In genomic region chr7:131644051-131644450, GRCm38 (mm10) we compare ENCODE assay signal across 11 mouse cellular contexts.
A peak's percentile ranks its signal among the peaks of the same experiment; 100 is the strongest.
DNase-seq lines count a peak whose midpoint lies in the region; ATAC-seq and TF ChIP-seq lines count a peak whose summit lies in the region.
"Had no signal": no experiment of that assay in that cellular context is flagged by ENCODE, and none has a peak within 500 bp of the region (broad histone marks: within the 10 kb centered on the region; RNA-seq: fewer than 3 reads in every experiment).

No protein-coding gene starts in this region.

- no peak for TF ChIP-seq CTCF in intestine, postnatal 0 days (IDR thresholded peaks at IDR 0.05; ENCODE audit: low read depth)

- no peak overlapping the region for H3K4me3 ChIP-seq in intestine, embryonic 14.5 days (ENCODE audit: low read depth, low read length)
- H3K4me3 ChIP-seq in intestine, postnatal 0 days (ENCODE audit: low read depth, low read length) = no peak overlapping the region
- peak overlapping the region; percentile 14; the same call in 1 of the 2 replicates for H3K4me3 ChIP-seq in embryonic facial prominence, embryonic 13.5 days
- H3K4me3 ChIP-seq in hindbrain, embryonic 16.5 days (ENCODE audit: low read length) = peak overlapping the region; percentile 18
- no peak overlapping the region for H3K4me3 ChIP-seq in neural tube, embryonic 12.5 days
- H3K4me3 ChIP-seq: erythroblast, embryonic 14.5 days; left cerebral cortex, adult 2 months had no signal

- no peaks in the 10 kb centered on the region for H3K36me3 ChIP-seq in intestine, embryonic 14.5 days (ENCODE audit: control insufficient read depth, insufficient read depth, low read length)
- H3K36me3 ChIP-seq in intestine, postnatal 0 days (ENCODE audit: control insufficient read depth, insufficient read depth) = no peaks in the 10 kb centered on the region
- no peaks in the 10 kb centered on the region for H3K36me3 ChIP-seq in embryonic facial prominence, embryonic 13.5 days
- no peaks in the 10 kb centered on the region for H3K36me3 ChIP-seq in hindbrain, embryonic 16.5 days (ENCODE audit: control insufficient read depth, insufficient read depth, low read length)
- H3K36me3 ChIP-seq in neural tube, embryonic 12.5 days = no peaks in the 10 kb centered on the region

- H3K4me1 ChIP-seq in intestine, embryonic 14.5 days (replicated peaks; ENCODE audit: control insufficient read depth, insufficient read depth, low read length) = no peaks in the 10 kb centered on the region
- no peaks in the 10 kb centered on the region for H3K4me1 ChIP-seq in intestine, postnatal 0 days (replicated peaks; ENCODE audit: control insufficient read depth, insufficient read depth, low read length)
- peaks cover 21% of the 10 kb centered on the region; the same call in 1 of the 2 replicates for H3K4me1 ChIP-seq in embryonic facial prominence, embryonic 13.5 days
- peaks cover 13% of the 10 kb centered on the region for H3K4me1 ChIP-seq in hindbrain, embryonic 16.5 days (ENCODE audit: control insufficient read depth, insufficient read depth, low read depth, low read length)
- H3K4me1 ChIP-seq in neural tube, embryonic 12.5 days = peaks cover 13% of the 10 kb centered on the region

- DNase-seq in intestine, embryonic 14.5 days (ENCODE audit: low spot score) = no peak
- DNase-seq in right cerebral cortex, adult 18-20 months = no peak
- DNase-seq in adipocyte (ENCODE audit: low spot score) = no peak
- no peak for DNase-seq in right cerebral cortex, postnatal 14 days
- DNase-seq: lung, postnatal 14 days had no signal

- H3K27me3 ChIP-seq in intestine, embryonic 14.5 days (replicated peaks; ENCODE audit: control insufficient read depth, insufficient read depth, low read length) = peaks cover 54% of the 10 kb centered on the region
- H3K27me3 ChIP-seq in intestine, postnatal 0 days (replicated peaks; ENCODE audit: control insufficient read depth, insufficient read depth, low read length) = peaks cover 48% of the 10 kb centered on the region
- peaks cover 89% of the 10 kb centered on the region for H3K27me3 ChIP-seq in embryonic facial prominence, embryonic 13.5 days
- peaks cover 17% of the 10 kb centered on the region for H3K27me3 ChIP-seq in hindbrain, embryonic 16.5 days (replicated peaks; ENCODE audit: control insufficient read depth, insufficient read depth, low read length)
- peaks cover 58% of the 10 kb centered on the region for H3K27me3 ChIP-seq in neural tube, embryonic 12.5 days (replicated peaks)

- WGBS in intestine, embryonic 14.5 days = under 1% methylated on average over 16 of the region's 16 CpGs
- 1% methylated on average over 16 of the region's 16 CpGs for WGBS in intestine, postnatal 0 days
- WGBS in embryonic facial prominence, embryonic 13.5 days = under 1% methylated on average over 16 of the region's 16 CpGs
- 2% methylated on average over 16 of the region's 16 CpGs for WGBS in hindbrain, embryonic 16.5 days
- WGBS in neural tube, embryonic 12.5 days = under 1% methylated on average over 16 of the region's 16 CpGs

- H3K9ac ChIP-seq in intestine, embryonic 14.5 days (ENCODE audit: low read length) = no peak overlapping the region
- no peak overlapping the region for H3K9ac ChIP-seq in intestine, postnatal 0 days (ENCODE audit: low read depth, low read length)
- no peak overlapping the region for H3K9ac ChIP-seq in embryonic facial prominence, embryonic 13.5 days
- H3K9ac ChIP-seq in hindbrain, embryonic 16.5 days (ENCODE audit: low read depth, low read length) = no peak overlapping the region
- no peak overlapping the region for H3K9ac ChIP-seq in neural tube, embryonic 12.5 days

- ATAC-seq in intestine, embryonic 14.5 days (replicated peaks; ENCODE audit: low FRiP score, low TSS enrichment, low read depth) = no peak
- ATAC-seq in intestine, postnatal 0 days = no peak
- ATAC-seq in embryonic facial prominence, embryonic 13.5 days (ENCODE audit: insufficient number of reproducible peaks, insufficient read depth, low FRiP score, low TSS enrichment, low read depth) = no peak
- no peak for ATAC-seq in hindbrain, embryonic 16.5 days
- ATAC-seq in neural tube, embryonic 12.5 days (ENCODE audit: low FRiP score, low read depth) = no peak

- H3K4me2 ChIP-seq in intestine, embryonic 14.5 days (ENCODE audit: low read length) = peak overlapping the region; percentile 2
- no peak overlapping the region for H3K4me2 ChIP-seq in intestine, postnatal 0 days (replicated peaks; ENCODE audit: low read depth)
- H3K4me2 ChIP-seq in embryonic facial prominence, embryonic 13.5 days = peak overlapping the region; percentile 37; the same call in 1 of the 2 replicates
- H3K4me2 ChIP-seq in hindbrain, embryonic 16.5 days (ENCODE audit: low read length) = peak overlapping the region; percentile 49
- H3K4me2 ChIP-seq in neural tube, embryonic 12.5 days (replicated peaks) = peak overlapping the region; percentile 45

- H3K9me3 ChIP-seq in intestine, embryonic 14.5 days (ENCODE audit: control insufficient read depth, low read length) = no peaks in the 10 kb centered on the region
- no peaks in the 10 kb centered on the region for H3K9me3 ChIP-seq in intestine, postnatal 0 days (ENCODE audit: control insufficient read depth)
- H3K9me3 ChIP-seq in embryonic facial prominence, embryonic 13.5 days = no peaks in the 10 kb centered on the region
- H3K9me3 ChIP-seq in hindbrain, embryonic 16.5 days (ENCODE audit: control insufficient read depth, low read length) = no peaks in the 10 kb centered on the region
- no peaks in the 10 kb centered on the region for H3K9me3 ChIP-seq in neural tube, embryonic 12.5 days

- no peak overlapping the region for H3K27ac ChIP-seq in intestine, embryonic 14.5 days (ENCODE audit: low read depth)
- no peak overlapping the region for H3K27ac ChIP-seq in intestine, postnatal 0 days (ENCODE audit: low read depth, low read length)
- H3K27ac ChIP-seq in embryonic facial prominence, embryonic 13.5 days = no peak overlapping the region
- H3K27ac ChIP-seq in hindbrain, embryonic 16.5 days (ENCODE audit: low read depth, low read length) = no peak overlapping the region
- no peak overlapping the region for H3K27ac ChIP-seq in neural tube, embryonic 12.5 days
- H3K27ac ChIP-seq: left cerebral cortex, adult 2 months had no signal

Comparison
In these comparisons a context has a peak if more than half of its experiments do, and no peak if none do; other contexts are left out.
1. H3K4me3 ChIP-seq: peak in embryonic facial prominence, embryonic 13.5 days (single experiment) and hindbrain, embryonic 16.5 days (single experiment); none in intestine, embryonic 14.5 days (single experiment), intestine, postnatal 0 days (single experiment) and neural tube, embryonic 12.5 days (single experiment).